ENCODE assay signal across 7 mouse cellular contexts in the genomic region with DNA sequence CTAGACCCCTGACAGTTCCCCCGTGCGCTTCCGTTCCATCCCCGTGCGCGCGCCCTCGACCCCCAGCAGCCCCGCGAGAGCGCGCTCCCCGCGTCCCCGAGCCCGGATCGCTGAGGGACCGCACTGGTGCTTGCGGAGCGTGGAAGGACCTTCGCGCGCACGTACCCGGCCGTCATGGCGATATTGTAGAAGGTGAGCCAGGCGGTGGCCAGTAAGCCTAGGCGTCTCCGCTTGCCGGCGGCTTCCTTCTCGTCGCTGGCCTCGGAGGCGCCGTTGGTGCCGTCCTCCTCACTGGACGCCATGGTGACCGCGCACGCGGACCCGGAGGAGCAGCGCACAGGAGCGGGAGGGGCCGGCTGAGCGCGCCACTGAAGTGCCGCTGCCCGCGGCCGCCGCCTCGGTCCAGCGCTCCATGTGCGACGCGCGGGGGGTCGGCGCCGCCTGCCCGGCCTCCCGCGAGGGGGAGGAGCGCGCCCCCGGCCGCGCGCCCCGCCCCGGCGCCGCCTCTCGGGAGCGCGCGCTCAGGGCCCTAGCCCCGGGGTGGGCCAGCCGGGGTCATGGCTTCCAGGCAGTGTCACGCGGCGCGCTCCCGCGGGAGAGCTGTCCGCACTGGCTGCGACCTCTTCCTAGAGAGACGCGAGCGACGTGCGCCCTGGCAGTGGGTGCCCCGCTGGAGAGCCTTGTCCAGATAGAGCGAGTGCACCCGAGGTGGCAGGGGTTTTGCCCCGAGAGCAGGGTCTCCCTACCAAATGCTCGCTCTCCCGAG. TPM values are rescaled to one million over a fixed set of nuclear protein-coding genes. Genes with fewer than 3 reads are reported as not detected.
A peak's percentile ranks its signal among the peaks of the same experiment; 100 is the strongest.
DNase-seq lines count a peak whose midpoint lies in the region; ATAC-seq and TF ChIP-seq lines count a peak whose summit lies in the region.

A gene (minus strand): TSS at position 570 of the 766 bp plus-strand sequence.

- peak within 1 kb of the TSS; percentile 67 for H3K9ac ChIP-seq in embryonic facial prominence, embryonic 11.5 days (replicated peaks; ENCODE audit: low read length)
- H3K9ac ChIP-seq in limb, embryonic 13.5 days, result peak within 1 kb of the TSS; percentile 76
- peak within 1 kb of the TSS; percentile 77 for H3K9ac ChIP-seq in midbrain, embryonic 15.5 days

- WGBS in embryonic facial prominence, embryonic 11.5 days, result 0% methylated on average over 55 of the region's 101 CpGs
- under 1% methylated on average over 97 of the region's 101 CpGs for WGBS in kidney, adult 2 months
- WGBS in limb, embryonic 13.5 days, result under 1% methylated on average over 80 of the region's 101 CpGs
- WGBS in midbrain, embryonic 15.5 days, result 1% methylated on average over 72 of the region's 101 CpGs
- whole genome bisulfite sequencing in spleen, adult 2 months, result under 1% methylated on average over 100 of the region's 101 CpGs

- peak; percentile 87 for ATAC-seq in embryonic facial prominence, embryonic 11.5 days (replicated peaks; ENCODE audit: insufficient number of reproducible peaks, low FRiP score, low TSS enrichment, low read depth)
- ATAC-seq in limb, embryonic 13.5 days (ENCODE audit: low FRiP score, low read depth), result peak; percentile 85
- ATAC-seq in midbrain, embryonic 15.5 days (replicated peaks), result peak; percentile 91

- no peaks in the 10 kb centered on the region for H3K4me1 ChIP-seq in embryonic facial prominence, embryonic 11.5 days (ENCODE audit: control insufficient read depth, insufficient read depth, low read length)
- no peaks in the 10 kb centered on the region; the same call in 1 of the 2 replicates for H3K4me1 ChIP-seq in kidney, adult 2 months (ENCODE audit: control insufficient read depth, insufficient read depth, low read length)
- peaks cover 5% of the 10 kb centered on the region; the same call in 1 of the 2 replicates for H3K4me1 ChIP-seq in limb, embryonic 13.5 days
- peaks cover 17% of the 10 kb centered on the region for H3K4me1 ChIP-seq in midbrain, embryonic 15.5 days
- peaks cover 6% of the 10 kb centered on the region for H3K4me1 ChIP-seq in spleen, adult 2 months (ENCODE audit: control insufficient read depth, insufficient read depth, insufficient read length)

- H3K4me3 ChIP-seq in embryonic facial prominence, embryonic 11.5 days (ENCODE audit: low read depth, low read length), result peak within 1 kb of the TSS; percentile 74
- H3K4me3 ChIP-seq in kidney, adult 2 months (ENCODE audit: insufficient read depth, low read depth, low read length), result peak within 1 kb of the TSS; percentile 90
- peak within 1 kb of the TSS; percentile 75 for H3K4me3 ChIP-seq in limb, embryonic 13.5 days
- H3K4me3 ChIP-seq in midbrain, embryonic 15.5 days, result peak within 1 kb of the TSS; percentile 87
- H3K4me3 ChIP-seq in spleen, adult 2 months (ENCODE audit: extremely low read depth, insufficient read depth, insufficient read length), result peak within 1 kb of the TSS; percentile 70

- H3K4me2 ChIP-seq in embryonic facial prominence, embryonic 11.5 days (ENCODE audit: low read depth, low read length), result peak within 1 kb of the TSS; percentile 60
- peak within 1 kb of the TSS; percentile 80 for H3K4me2 ChIP-seq in limb, embryonic 13.5 days (replicated peaks)
- peak within 1 kb of the TSS; percentile 85 for H3K4me2 ChIP-seq in midbrain, embryonic 15.5 days

- peak; percentile 86 for DNase-seq in adrenal gland, postnatal 25 days
- peak; percentile 88 for DNase-seq in embryonic facial prominence, embryonic 11.5 days (ENCODE audit: low spot score)
- peak; percentile 99 for DNase-seq in heart, adult 11 months
- peak; percentile 82 for DNase-seq in kidney, adult 2 months
- DNase-seq in spleen, adult 2 months (ENCODE audit: low read depth in 1 of 2, low spot score in 2 of 2), result peak in 1 of 2 experiments; percentile 16

- no peak for TF ChIP-seq CTCF in kidney, adult 2 months (conservative IDR thresholded peaks at IDR 0.05; ENCODE audit: insufficient read depth, insufficient read length, low read depth, low read length)
- no peak for TF ChIP-seq CTCF in spleen, adult 2 months (IDR thresholded peaks at IDR 0.05; ENCODE audit: extremely low read depth, insufficient read depth, insufficient read length, insufficient replicate concordance)

- no peaks in the 10 kb centered on the region for H3K9me3 ChIP-seq in embryonic facial prominence, embryonic 11.5 days (replicated peaks; ENCODE audit: control insufficient read depth, low read length)
- no peaks in the 10 kb centered on the region for H3K9me3 ChIP-seq in limb, embryonic 13.5 days
- H3K9me3 ChIP-seq in midbrain, embryonic 15.5 days, result no peaks in the 10 kb centered on the region

- H3K36me3 ChIP-seq in embryonic facial prominence, embryonic 11.5 days (replicated peaks; ENCODE audit: control insufficient read depth, insufficient read depth, low read depth, low read length), result no peaks in the 10 kb centered on the region
- H3K36me3 ChIP-seq in kidney, adult 2 months (ENCODE audit: control insufficient read depth, insufficient read depth, low read length), result no peaks in the 10 kb centered on the region
- H3K36me3 ChIP-seq in limb, embryonic 13.5 days, result no peaks in the 10 kb centered on the region
- H3K36me3 ChIP-seq in midbrain, embryonic 15.5 days (replicated peaks), result no peaks in the 10 kb centered on the region
- H3K36me3 ChIP-seq in spleen, adult 2 months (ENCODE audit: control insufficient read depth, insufficient read depth, low read length), result no peaks in the 10 kb centered on the region

- TF ChIP-seq POLR2A in kidney, adult 2 months (IDR thresholded peaks at IDR 0.05; ENCODE audit: low read depth, low read length), result no peak
- TF ChIP-seq POLR2A in spleen, adult 2 months (IDR thresholded peaks at IDR 0.05; ENCODE audit: low read depth, low read length), result no peak

- no peaks in the 10 kb centered on the region for H3K27me3 ChIP-seq in embryonic facial prominence, embryonic 11.5 days (ENCODE audit: control insufficient read depth, insufficient read depth, low read length)
- no peaks in the 10 kb centered on the region for H3K27me3 ChIP-seq in kidney, adult 2 months (replicated peaks; ENCODE audit: control insufficient read depth, insufficient read depth, low read length)
- H3K27me3 ChIP-seq in limb, embryonic 13.5 days, result no peaks in the 10 kb centered on the region
- H3K27me3 ChIP-seq in midbrain, embryonic 15.5 days (replicated peaks), result no peaks in the 10 kb centered on the region
- peaks cover 7% of the 10 kb centered on the region for H3K27me3 ChIP-seq in spleen, adult 2 months (ENCODE audit: control insufficient read depth, insufficient read depth, low read length)

- peak within 1 kb of the TSS; percentile 76 for H3K27ac ChIP-seq in embryonic facial prominence, embryonic 11.5 days (replicated peaks; ENCODE audit: low read depth, low read length)
- H3K27ac ChIP-seq in kidney, adult 2 months (ENCODE audit: insufficient read depth, low read depth, low read length), result peak within 1 kb of the TSS; percentile 25; the same call in 1 of the 2 replicates
- peak within 1 kb of the TSS; percentile 80 for H3K27ac ChIP-seq in limb, embryonic 13.5 days
- H3K27ac ChIP-seq in midbrain, embryonic 15.5 days, result peak within 1 kb of the TSS; percentile 98
- 0 out of 2 replicates have a peak within 1 kb of the TSS, but pooled peaks have one; percentile 35 for H3K27ac ChIP-seq in spleen, adult 2 months (ENCODE audit: insufficient read depth, low read length)

RNA-seq across cellular contexts. Expression of the gene that starts here (rescaled TPM):
- 40.4 and 46.2 TPM in 2 replicates for total RNA-seq in adrenal gland, postnatal 25 days (2021)
- 45.4 and 48.4 TPM in 2 replicates for polyA plus RNA-seq in embryonic facial prominence, embryonic 11.5 days (2014; fragmentation: Nextera tagmentation; extraction: Ambion mirVana)
- polyA plus RNA-seq in kidney, adult 2 months (2012; rRNA removed), result 20.4 and 22.4 TPM in 2 replicates
- polyA plus RNA-seq in limb, embryonic 13.5 days (2015; fragmentation: Nextera tagmentation; extraction: Ambion mirVana), result 58.7 and 64.9 TPM in 2 replicates
- polyA plus RNA-seq in midbrain, embryonic 15.5 days (2015; fragmentation: Nextera tagmentation; extraction: Ambion mirVana), result 71.6 and 73.2 TPM in 2 replicates
- 4.7 and 13.6 TPM in 2 replicates for polyA plus RNA-seq in spleen, adult 2 months (2012; rRNA removed)

Comparison
In these comparisons a context has a peak if more than half of its experiments do, and no peak if none do; other contexts are left out.
1. H3K27ac ChIP-seq: peak in every context shown above with its lines; median percentile 98 in midbrain, embryonic 15.5 days; 80 in limb, embryonic 13.5 days; 76 in embryonic facial prominence, embryonic 11.5 days; 35 in spleen, adult 2 months; 25 in kidney, adult 2 months.